In genomic region chr1:179231777-179232661, GRCm38 (mm10) we compare ENCODE assay signal across 8 mouse cellular contexts.
DNase-seq lines count a peak whose midpoint lies in the region; ATAC-seq lines count a peak whose summit lies in the region.

No protein-coding gene starts in this region.

- no peak overlapping the region for H3K4me2 ChIP-seq in hindbrain, embryonic 11.5 days (replicated peaks; ENCODE audit: low read depth, low read length)

- peak overlapping the region; percentile 42; the same call in 1 of the 2 replicates for H3K27ac ChIP-seq in hindbrain, embryonic 11.5 days (ENCODE audit: low read depth, low read length)

- no peaks in the 10 kb centered on the region for H3K27me3 ChIP-seq in hindbrain, embryonic 11.5 days (ENCODE audit: control insufficient read depth, insufficient read depth, low read length)

- no peaks in the 10 kb centered on the region for H3K4me1 ChIP-seq in hindbrain, embryonic 11.5 days (replicated peaks; ENCODE audit: control insufficient read depth, insufficient read depth, low read length)

- 42% methylated on average over 13 of the region's 13 CpGs for WGBS in hindbrain, embryonic 11.5 days

- H3K36me3 ChIP-seq in hindbrain, embryonic 11.5 days (ENCODE audit: control insufficient read depth, insufficient read depth, low read length) = no peaks in the 10 kb centered on the region

- ATAC-seq in frontal cortex, adult (ENCODE audit: low TSS enrichment) = peak; percentile 93
- ATAC-seq in hindbrain, embryonic 11.5 days (ENCODE audit: low FRiP score) = peak; percentile 72

- H3K9me3 ChIP-seq in hindbrain, embryonic 11.5 days (ENCODE audit: control insufficient read depth, low read length) = no peaks in the 10 kb centered on the region

- H3K4me3 ChIP-seq in hindbrain, embryonic 11.5 days (ENCODE audit: low read depth, low read length) = no peak overlapping the region

- H3K9ac ChIP-seq in hindbrain, embryonic 11.5 days (ENCODE audit: low read depth, low read length) = no peak overlapping the region

- peak; percentile 75 for DNase-seq in R1 (ENCODE audit: low read depth, low spot score)
- peak; percentile 79 for DNase-seq in cerebellum, adult 8-10 months
- peak; percentile 91 for DNase-seq in hindbrain, embryonic 11.5 days (ENCODE audit: low spot score)
- peak; percentile 67 for DNase-seq in layer of hippocampus, adult 9-10 months (ENCODE audit: low spot score)
- DNase-seq in lung, postnatal 14 days = peak; percentile 71
- DNase-seq in retina, postnatal 1 day = peak; percentile 88
- peak; percentile 33 for DNase-seq in urinary bladder, postnatal 25 days (ENCODE audit: low spot score)

Comparison
In these comparisons a context has a peak if more than half of its experiments do, and no peak if none do; other contexts are left out.
1. DNase-seq: peak in every context shown above with its lines; median percentile 91 in hindbrain, embryonic 11.5 days; 88 in retina, postnatal 1 day; 79 in cerebellum, adult 8-10 months; 75 in R1; 71 in lung, postnatal 14 days; 67 in layer of hippocampus, adult 9-10 months; 33 in urinary bladder, postnatal 25 days.